Mouse (Mus musculus) midbrain, embryonic 12.5 days (tissue): Measurements from ENCODE around the gene Samd1. TPM values are rescaled to one million over a fixed set of nuclear protein-coding genes. Genes with fewer than 3 reads are reported as not detected.
A peak's percentile ranks its signal among the peaks of the same experiment; 100 is the strongest.

Experiments
- ATAC-seq: fragments of 200-750 bp; cut with Nextera tagmentation; 2 replicates; pipeline ENCODE4 v1.8.0; 2017; ENCODE audit warnings: low read depth, moderate TSS enrichment, moderate library complexity; ENCODE audit not compliant: low FRiP score
- H3K27ac ChIP-seq: fragments of 300-500 bp; sonication (generic); replicated peaks from 2 replicates; pipeline ENCODE4 v1.5.1; 2016; ENCODE audit warnings: mild to moderate bottlenecking
- H3K27me3 ChIP-seq: fragments of 300-500 bp; sonication (generic); 2 replicates; pipeline ENCODE4 v1.6.1; 2016; ENCODE audit warnings: mild to moderate bottlenecking
- H3K36me3 ChIP-seq: fragments of 300-500 bp; sonication (generic); 2 replicates; pipeline ENCODE4 v1.6.1; 2016
- H3K4me1 ChIP-seq: fragments of 300-500 bp; sonication (generic); 2 replicates; pipeline ENCODE4 v1.6.1; 2016
- H3K4me2 ChIP-seq: fragments of 300-500 bp; sonication (generic); replicated peaks from 2 replicates; pipeline ENCODE4 v1.6.1; 2016; ENCODE audit warnings: mild to moderate bottlenecking, moderate library complexity
- H3K4me3 ChIP-seq: fragments of 300-500 bp; sonication (generic); 2 replicates; pipeline ENCODE4 v1.5.1; 2016; ENCODE audit warnings: mild to moderate bottlenecking
- H3K9ac ChIP-seq: fragments of 300-500 bp; sonication (generic); replicated peaks from 2 replicates; pipeline ENCODE4 v1.6.1; 2016; ENCODE audit warnings: mild to moderate bottlenecking, moderate library complexity
- H3K9me3 ChIP-seq: fragments of 300-500 bp; sonication (generic); 2 replicates; pipeline ENCODE4 v1.6.1; 2016; ENCODE audit warnings: mild to moderate bottlenecking
- WGBS: fragments of 180-500 bp; shearing (Covaris S2); methylation state at CpG from one replicate; pipeline ENCODE4 v1.1.7; 2016; 5-methylcytosine and 5-hydroxymethylcytosine counted together
- polyA plus RNA-seq: library from polyadenylated mRNA; unstranded; fragments of >200 nt; fragmentation: Nextera tagmentation; extraction: Ambion mirVana; gene quantifications from 2 replicates; pipeline ENCODE4 v1.2.1, GENCODE M21; 2016

Gene Samd1
- polyA plus RNA-seq, 1 experiment from 2014 or later: 7.7 TPM

GRCm38 (mm10) chr8:84021569-84021968 lies 24.1 kb downstream of the Samd1 start:
- Histone ChIP-seq H3K4me3 (no peak overlapping the region), H3K4me2 (no peak overlapping the region), H3K9me3 (no peaks in the 10 kb centered on the region), H3K27ac (no peak overlapping the region), H3K4me1 (peaks cover 18% of the 10 kb centered on the region), H3K36me3 (no peaks in the 10 kb centered on the region), H3K9ac (no peak overlapping the region), H3K27me3 (peaks cover 67% of the 10 kb centered on the region)
- 36% methylated on average over 12 of the region's 12 CpGs for WGBS
- no peak for ATAC-seq

GRCm38 (mm10) chr8:84023085-84023484 lies 25.6 kb downstream of the Samd1 start:
- Histone ChIP-seq H3K27me3 (peaks cover 77% of the 10 kb centered on the region), H3K9me3 (no peaks in the 10 kb centered on the region), H3K27ac (no peak overlapping the region), H3K9ac (no peak overlapping the region), H3K4me3 (no peak overlapping the region), H3K36me3 (no peaks in the 10 kb centered on the region), H3K4me1 (peaks cover 25% of the 10 kb centered on the region), H3K4me2 (no peak overlapping the region)
- no peak for ATAC-seq
- 62% methylated on average over 5 of the region's 5 CpGs for WGBS

- peaks cover 83% of the 10 kb centered on the region for H3K27me3 ChIP-seq
- H3K9ac ChIP-seq: no peak overlapping the region
These were observed 26.2 kb downstream of the Samd1 start for GRCm38 (mm10) chr8:84023631-84024030.

GRCm38 (mm10) chr8:84024171-84024570 lies 26.7 kb downstream of the Samd1 start:
- H3K27ac ChIP-seq: no peak overlapping the region
- peaks cover 87% of the 10 kb centered on the region for H3K27me3 ChIP-seq
- peaks cover 25% of the 10 kb centered on the region for H3K4me1 ChIP-seq
- no peak overlapping the region for H3K4me2 ChIP-seq
- no peaks in the 10 kb centered on the region for H3K9me3 ChIP-seq
- no peak overlapping the region for H3K4me3 ChIP-seq
- no peak for ATAC-seq
- WGBS: 9% methylated on average over 10 of the region's 10 CpGs
- H3K9ac ChIP-seq: no peak overlapping the region
- H3K36me3 ChIP-seq: no peaks in the 10 kb centered on the region

More at GRCm38 (mm10) chr8:84023631-84024030, 26.2 kb downstream of the Samd1 start:
- no peaks in the 10 kb centered on the region for H3K36me3 ChIP-seq
- 76% methylated on average over 1 of the region's 1 CpGs for WGBS
- H3K4me1 ChIP-seq: peaks cover 25% of the 10 kb centered on the region
- no peak for ATAC-seq
- no peaks in the 10 kb centered on the region for H3K9me3 ChIP-seq
- H3K4me2 ChIP-seq: no peak overlapping the region
- no peak overlapping the region for H3K4me3 ChIP-seq
- no peak overlapping the region for H3K27ac ChIP-seq

- H3K27ac ChIP-seq: no peak overlapping the region
- H3K9me3 ChIP-seq: no peaks in the 10 kb centered on the region
- H3K36me3 ChIP-seq: no peaks in the 10 kb centered on the region
- peak overlapping the region; percentile 79 for H3K4me2 ChIP-seq
- ATAC-seq: peak; percentile 84
- peak overlapping the region; percentile 50 for H3K9ac ChIP-seq
- peaks cover 25% of the 10 kb centered on the region for H3K4me1 ChIP-seq
- peaks cover 77% of the 10 kb centered on the region for H3K27me3 ChIP-seq
- 1% methylated on average over 41 of the region's 41 CpGs for WGBS
- H3K4me3 ChIP-seq: peak overlapping the region; percentile 46
These were observed 28.4 kb downstream of the Samd1 start for GRCm38 (mm10) chr8:84025863-84026262.

GRCm38 (mm10) chr8:84027449-84027848 lies 30.0 kb downstream of the Samd1 start:
- Histone ChIP-seq H3K27ac (no peak overlapping the region), H3K9me3 (no peaks in the 10 kb centered on the region), H3K4me2 (no peak overlapping the region), H3K27me3 (peaks cover 61% of the 10 kb centered on the region), H3K36me3 (no peaks in the 10 kb centered on the region), H3K4me1 (peaks cover 19% of the 10 kb centered on the region; the same call in 1 of the 2 replicates), H3K9ac (no peak overlapping the region), H3K4me3 (no peak overlapping the region)
- ATAC-seq: no peak
- WGBS: 10% methylated on average over 10 of the region's 10 CpGs

GRCm38 (mm10) chr8:84029272-84029671 lies 31.8 kb downstream of the Samd1 start:
- Histone ChIP-seq H3K9me3 (no peaks in the 10 kb centered on the region), H3K36me3 (no peaks in the 10 kb centered on the region), H3K27ac (no peak overlapping the region), H3K4me2 (no peak overlapping the region), H3K9ac (no peak overlapping the region), H3K27me3 (peaks cover 46% of the 10 kb centered on the region), H3K4me1 (peaks cover 19% of the 10 kb centered on the region; the same call in 1 of the 2 replicates), H3K4me3 (no peak overlapping the region)
- WGBS: 89% methylated on average over 5 of the region's 5 CpGs
- no peak for ATAC-seq

GRCm38 (mm10) chr8:84032777-84033176 lies 35.3 kb downstream of the Samd1 start:
- Histone ChIP-seq H3K9me3 (no peaks in the 10 kb centered on the region), H3K4me3 (no peak overlapping the region), H3K4me1 (no peaks in the 10 kb centered on the region), H3K9ac (no peak overlapping the region), H3K36me3 (no peaks in the 10 kb centered on the region), H3K27ac (no peak overlapping the region), H3K4me2 (no peak overlapping the region), H3K27me3 (peaks cover 23% of the 10 kb centered on the region)
- no peak for ATAC-seq
- WGBS: 79% methylated on average over 4 of the region's 4 CpGs

- Histone ChIP-seq H3K4me3 (no peak overlapping the region), H3K27ac (no peak overlapping the region), H3K27me3 (peaks cover 58% of the 10 kb centered on the region), H3K4me2 (no peak overlapping the region), H3K9me3 (no peaks in the 10 kb centered on the region), H3K36me3 (no peaks in the 10 kb centered on the region), H3K4me1 (peaks cover 9% of the 10 kb centered on the region), H3K9ac (no peak overlapping the region)
- ATAC-seq: no peak
- WGBS: 78% methylated on average over 5 of the region's 5 CpGs
These were observed 40.5 kb downstream of the Samd1 start for GRCm38 (mm10) chr8:84038015-84038414.

GRCm38 (mm10) chr8:84039050-84039449 lies 41.6 kb downstream of the Samd1 start:
- Histone ChIP-seq H3K27me3 (peaks cover 68% of the 10 kb centered on the region), H3K4me2 (no peak overlapping the region), H3K27ac (no peak overlapping the region), H3K4me3 (no peak overlapping the region), H3K9ac (no peak overlapping the region), H3K4me1 (peaks cover 9% of the 10 kb centered on the region), H3K36me3 (no peaks in the 10 kb centered on the region), H3K9me3 (no peaks in the 10 kb centered on the region)
- ATAC-seq: no peak
- WGBS: 11% methylated on average over 5 of the region's 5 CpGs

GRCm38 (mm10) chr8:84042066-84042947 lies 44.8 kb downstream of the Samd1 start, which contains the start of gene Il27ra:
TSS of gene Il27ra (minus strand) at chr8:84042589.
- 4% methylated on average over 40 of the region's 40 CpGs for WGBS
- H3K36me3 ChIP-seq: no peaks in the 10 kb centered on the region
- peaks cover 83% of the 10 kb centered on the region for H3K27me3 ChIP-seq
- H3K27ac ChIP-seq: no peak within 1 kb of the TSS
- peak within 1 kb of the TSS; percentile 62 for H3K4me2 ChIP-seq
- H3K9me3 ChIP-seq: no peaks in the 10 kb centered on the region
- H3K9ac ChIP-seq: peak within 1 kb of the TSS; percentile 41; the same call in 1 of the 2 replicates
- H3K4me1 ChIP-seq: peaks cover 9% of the 10 kb centered on the region
- peak; percentile 71 for ATAC-seq
- peak within 1 kb of the TSS; percentile 33 for H3K4me3 ChIP-seq

GRCm38 (mm10) chr8:84042948-84043342 lies 45.5 kb downstream of the Samd1 start:
- H3K9me3 ChIP-seq: no peaks in the 10 kb centered on the region
- no peak overlapping the region for H3K9ac ChIP-seq
- peak overlapping the region; percentile 33; the same call in 1 of the 2 replicates for H3K4me3 ChIP-seq
- no peaks in the 10 kb centered on the region for H3K36me3 ChIP-seq
- peaks cover 9% of the 10 kb centered on the region for H3K4me1 ChIP-seq
- H3K27me3 ChIP-seq: peaks cover 86% of the 10 kb centered on the region
- no peak for ATAC-seq
- no peak overlapping the region for H3K27ac ChIP-seq
- WGBS: 37% methylated on average over 12 of the region's 12 CpGs
- peak overlapping the region; percentile 62 for H3K4me2 ChIP-seq
